Mouse (Mus musculus) spleen, adult 10 weeks (tissue): ENCODE results near the gene Slc4a7. TPM values are rescaled to one million over a fixed set of nuclear protein-coding genes. Genes with fewer than 3 reads are reported as not detected.

Source experiments
- polyA plus RNA-seq: library from polyadenylated mRNA; stranded (reverse); fragments of 350-450 nt; fragmentation: Illumina TruSeq; extraction: RNeasy Lipid Tissue Mini Kit (QIAGEN cat#74804); gene quantifications from one replicate; pipeline ENCODE4 v1.2.3, GENCODE M21; 2015; ENCODE audit warnings: low replicate concordance; ENCODE audit not compliant: insufficient read depth

Gene Slc4a7
- polyA plus RNA-seq, result 42.3 TPM

DNA sequence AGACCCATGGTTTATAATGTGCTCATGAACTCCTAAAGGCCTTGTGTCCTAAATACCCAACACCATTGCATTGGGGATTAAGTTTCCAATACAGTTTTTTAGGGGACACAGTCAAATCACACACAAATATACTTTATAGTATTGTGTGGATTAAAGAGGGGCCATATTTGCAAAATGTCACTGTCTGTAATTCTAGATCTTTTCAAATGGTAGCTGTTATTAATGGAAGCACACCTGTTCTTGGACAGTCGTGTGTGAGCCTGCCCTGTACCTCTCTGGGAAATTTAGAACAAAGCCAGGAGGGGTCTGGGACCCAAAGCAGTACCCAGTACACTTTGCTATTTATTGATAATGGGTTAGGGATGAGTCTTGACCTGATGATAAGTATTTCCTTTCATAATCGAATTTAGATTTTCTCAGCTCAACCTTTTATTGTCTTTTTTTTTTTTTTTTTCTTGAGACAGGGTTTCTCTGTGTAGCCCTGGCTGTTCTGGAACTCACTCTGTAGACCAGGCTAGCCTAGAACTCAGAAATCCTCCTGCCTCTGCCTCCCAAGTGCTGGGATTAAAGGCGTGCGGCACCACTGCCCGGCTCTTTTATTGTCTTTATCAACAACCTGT lies at the start of gene Slc4a7:
TSS of gene Slc4a7 (plus strand) at position 570 of the 620 bp plus-strand sequence.

DNA sequence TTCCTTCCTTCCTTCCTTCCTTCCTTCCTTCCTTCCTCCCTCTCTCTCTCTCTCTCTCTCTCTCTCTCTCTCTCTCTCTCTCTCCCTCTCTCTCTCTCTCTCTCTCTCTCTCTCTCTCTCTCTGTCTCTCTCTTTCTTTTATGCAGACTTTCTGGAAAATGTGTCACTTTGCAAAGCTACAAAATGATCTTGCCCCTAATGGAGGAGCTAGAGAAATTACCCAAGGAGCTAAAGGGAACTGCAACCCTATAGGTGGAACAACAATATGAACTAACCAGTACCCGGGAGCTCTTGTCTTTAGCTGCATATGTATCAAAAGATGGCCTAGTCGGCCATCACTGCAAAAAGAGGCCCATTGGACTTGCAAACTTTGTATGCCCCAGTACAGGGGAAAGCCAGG lies 101.0 kb downstream of the Slc4a7 start, which contains the start of gene Nek10:
TSS of gene Nek10 (plus strand) at position 301 of the 400 bp plus-strand sequence.

Other genes with a start within 250 kb of the Slc4a7 start
- gene Nek10, start 101.1 kb downstream of the Slc4a7 start, polyA plus RNA-seq, result 0.04 TPM